Mouse (Mus musculus) heart, adult 8-10 months (tissue): ENCODE results near the gene Itm2c. TPM values are rescaled to one million over a fixed set of nuclear protein-coding genes. Genes with fewer than 3 reads are reported as not detected.

ENCODE experiments used
- DNase-seq: peaks from one replicate; pipeline ENCODE4 v3.0.0; 2022; ENCODE audit warnings: low spot score
- total RNA-seq, 4 experiments: library from RNA; stranded (reverse); gene quantifications; 2 replicates each; pipeline ENCODE4 v1.2.4; 2022

Itm2c gene
- 10 to 100 TPM; 56.7 to 61.6 (median 58.2) TPM for total RNA-seq

DNA sequence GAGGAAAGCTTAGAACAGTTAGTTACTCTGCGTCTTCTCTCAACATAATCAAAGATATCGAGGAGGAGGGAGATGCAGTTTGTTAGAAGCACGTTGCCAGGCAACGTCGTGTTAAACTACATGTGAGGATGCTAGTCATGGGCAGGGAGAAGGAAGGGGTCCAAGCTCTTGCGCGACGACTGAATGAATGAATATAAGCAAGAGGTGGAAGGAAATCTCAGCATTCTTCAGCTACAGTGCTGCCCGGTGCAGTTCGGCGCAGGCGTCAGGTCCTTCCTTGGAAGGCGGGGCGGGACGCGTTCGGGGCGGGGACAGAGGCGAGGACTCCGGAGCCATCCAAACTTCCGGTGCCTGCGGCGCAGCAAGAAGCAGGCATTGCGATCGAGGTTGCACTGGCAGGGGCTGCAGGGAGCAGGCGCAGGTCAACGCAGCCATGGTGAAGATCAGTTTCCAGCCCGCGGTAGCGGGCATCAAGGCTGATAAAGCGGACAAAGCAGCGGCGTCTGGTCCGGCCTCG, at the start of gene Itm2c:
TSS of gene Itm2c (plus strand) at position 51 of the 517 bp plus-strand sequence.
- peak; percentile 90 for DNase-seq

DNA sequence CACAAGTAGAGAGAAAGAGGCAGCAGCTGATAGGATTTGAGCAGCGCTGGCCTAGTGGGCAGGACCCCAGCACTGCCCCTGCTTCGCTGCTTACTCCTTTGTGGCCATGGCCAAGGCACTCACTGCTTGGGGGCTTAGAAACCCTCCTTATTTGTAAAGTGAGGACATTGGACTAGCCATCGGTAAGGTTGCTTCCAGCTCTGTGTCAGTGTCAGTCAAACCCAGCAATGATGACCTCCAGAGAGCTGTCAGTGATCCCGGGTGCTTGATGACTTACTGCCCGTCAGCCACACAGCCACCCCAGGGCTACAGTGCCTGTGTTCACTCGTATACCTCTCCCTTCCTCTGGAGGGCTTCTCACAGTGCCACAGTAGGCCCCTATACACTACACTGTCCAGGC, 49.1 kb upstream of the Itm2c start:
- no peak for DNase-seq

DNA sequence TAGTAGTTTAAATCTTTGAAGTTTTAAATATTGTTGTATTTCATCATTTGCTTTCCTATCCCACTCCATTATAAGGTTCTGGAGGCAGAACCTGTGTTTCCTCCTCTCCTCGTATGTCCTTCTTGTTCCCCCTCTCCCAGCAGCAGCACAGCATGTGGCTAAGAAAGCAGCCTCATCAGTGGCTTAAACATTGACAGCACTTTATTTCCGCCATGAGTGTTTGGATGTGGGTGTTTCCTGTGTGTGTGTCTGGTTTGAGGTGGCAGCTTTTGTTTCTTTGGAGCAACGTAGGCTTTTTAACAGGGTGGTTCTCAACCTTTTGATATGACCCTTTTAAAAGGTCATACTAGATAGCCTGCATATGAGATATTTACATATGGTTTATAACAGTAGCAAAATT, 48.6 kb upstream of the Itm2c start:
- no peak for DNase-seq

DNA sequence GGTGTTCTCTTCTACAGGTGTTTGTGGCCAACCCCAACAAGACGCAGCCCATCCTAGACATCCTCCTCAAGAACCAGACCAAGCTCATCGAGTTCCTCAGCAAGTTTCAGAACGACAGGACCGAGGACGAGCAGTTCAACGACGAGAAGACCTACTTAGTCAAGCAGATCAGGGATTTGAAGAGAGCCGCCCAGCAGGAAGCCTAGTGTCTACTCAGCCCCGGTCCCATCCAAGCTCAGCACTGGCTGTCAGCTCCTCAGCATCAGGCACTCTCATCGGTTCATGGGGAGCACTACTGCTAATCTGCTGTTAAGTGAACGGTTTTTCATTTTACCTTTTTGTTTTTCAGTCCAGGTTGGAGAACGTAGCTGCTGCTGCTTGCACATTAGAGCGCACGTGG, 45.1 kb upstream of the Itm2c start:
- no peak for DNase-seq

DNA sequence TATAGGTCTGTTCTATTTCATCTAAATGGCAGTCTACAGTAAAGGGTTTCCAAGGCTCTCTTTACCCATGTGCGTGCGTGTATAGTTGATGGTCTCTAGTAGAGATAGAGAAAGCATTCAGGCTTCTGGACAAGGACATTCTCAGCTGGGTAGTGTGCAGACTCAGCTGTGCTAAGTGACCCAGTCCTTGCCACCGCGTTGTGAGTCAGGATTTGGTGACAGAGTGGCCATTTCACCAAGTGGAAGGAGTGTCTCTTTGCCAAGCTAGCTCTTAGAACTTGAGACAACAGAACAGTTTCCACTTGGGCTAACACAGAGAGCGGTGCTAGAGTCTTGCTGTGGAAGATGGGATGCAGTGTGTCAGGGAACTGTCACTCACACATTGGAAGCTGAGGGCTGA, 43.2 kb upstream of the Itm2c start:
- DNase-seq, result no peak

DNA sequence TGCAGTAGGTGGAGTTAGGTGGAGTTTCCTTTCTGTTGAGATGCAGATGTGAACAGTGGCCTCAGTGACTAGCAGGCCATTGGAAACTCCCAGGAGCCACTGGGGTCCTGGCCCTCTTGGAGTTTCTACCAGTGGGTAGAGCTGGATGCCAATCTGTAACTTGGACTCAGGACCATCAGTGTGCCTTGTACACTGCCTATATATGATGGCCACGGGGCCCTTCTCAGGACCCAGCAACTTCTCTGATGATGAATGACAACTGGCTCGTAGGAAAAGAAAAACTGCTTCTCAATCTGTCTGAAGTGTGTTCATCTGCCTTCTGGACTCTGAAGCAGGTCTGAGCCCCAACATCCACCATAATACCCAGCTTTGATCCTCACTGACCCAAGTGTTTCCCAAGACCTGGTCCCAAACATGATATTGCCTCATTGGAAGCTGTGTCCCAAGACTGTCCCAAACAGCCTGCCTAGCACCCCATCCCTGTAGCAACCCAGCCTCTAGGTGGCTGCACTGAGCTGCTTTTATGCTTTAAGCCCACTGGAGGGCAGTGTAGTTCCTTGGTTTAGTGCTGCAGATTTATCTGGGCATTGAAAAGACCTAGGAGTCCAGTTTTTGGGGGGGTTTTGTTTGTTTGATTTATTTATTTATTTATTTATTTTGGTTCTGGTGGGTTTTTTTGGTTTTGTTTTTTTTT, 40.9 kb upstream of the Itm2c start:
- peak; percentile 69 for DNase-seq

DNA sequence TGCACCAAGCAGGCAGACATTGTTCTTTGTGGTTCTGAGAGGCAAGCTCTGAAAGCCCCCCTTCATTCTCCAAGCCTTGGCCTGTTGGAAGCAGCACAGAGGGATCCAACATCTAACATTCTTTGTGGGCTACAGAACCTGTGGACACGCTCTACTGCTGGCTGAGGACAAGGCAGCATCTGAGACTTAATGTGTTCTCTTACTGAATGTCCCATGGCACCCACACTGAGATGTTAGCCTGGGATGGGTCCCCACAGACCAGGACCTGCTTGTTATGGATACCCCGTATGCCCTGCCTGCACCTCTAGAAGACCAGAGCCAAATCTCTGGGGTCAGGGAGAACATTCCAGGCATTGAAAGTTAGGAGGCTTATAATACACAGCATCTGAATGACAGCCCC, 40.2 kb upstream of the Itm2c start:
- no peak for DNase-seq

DNA sequence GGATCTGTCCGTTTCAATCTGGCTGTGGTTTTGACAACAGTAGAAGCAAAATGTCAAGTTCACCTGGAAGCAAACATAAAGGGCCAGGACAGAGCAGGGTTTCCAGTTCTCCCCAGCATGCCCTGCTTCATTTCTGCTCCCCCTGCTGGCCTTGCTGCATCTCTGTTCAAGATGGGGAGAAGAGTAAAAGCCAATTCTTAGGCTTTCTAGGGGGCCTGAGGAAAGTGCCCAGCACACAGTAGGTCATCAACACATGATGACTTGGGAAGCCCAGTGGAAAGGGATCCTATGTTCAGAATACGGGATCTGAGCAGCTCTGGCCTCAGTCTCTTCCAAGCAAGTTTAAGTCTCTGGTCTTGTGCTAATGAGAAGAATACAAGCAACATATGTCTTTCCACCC, 39.6 kb upstream of the Itm2c start:
- DNase-seq, result no peak

DNA sequence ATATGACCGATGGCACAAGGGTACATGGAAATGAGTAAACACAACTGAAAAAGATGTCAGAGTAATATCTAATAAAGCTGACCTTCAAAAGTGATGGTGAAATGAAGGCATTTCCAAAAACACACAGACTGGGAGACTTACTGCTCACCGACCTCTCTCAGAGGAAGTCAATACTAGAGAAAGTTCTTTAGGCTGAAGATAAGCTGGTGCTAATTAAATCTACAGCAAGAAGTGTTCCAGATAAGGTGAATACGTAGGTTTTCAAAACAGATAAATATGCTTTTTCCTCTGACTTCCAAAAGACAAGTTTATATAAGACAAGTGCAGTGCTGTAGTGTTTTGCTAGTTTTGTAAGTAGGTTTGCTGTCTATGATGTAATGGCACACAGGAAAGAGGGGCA, 37.8 kb upstream of the Itm2c start:
- no peak for DNase-seq

DNA sequence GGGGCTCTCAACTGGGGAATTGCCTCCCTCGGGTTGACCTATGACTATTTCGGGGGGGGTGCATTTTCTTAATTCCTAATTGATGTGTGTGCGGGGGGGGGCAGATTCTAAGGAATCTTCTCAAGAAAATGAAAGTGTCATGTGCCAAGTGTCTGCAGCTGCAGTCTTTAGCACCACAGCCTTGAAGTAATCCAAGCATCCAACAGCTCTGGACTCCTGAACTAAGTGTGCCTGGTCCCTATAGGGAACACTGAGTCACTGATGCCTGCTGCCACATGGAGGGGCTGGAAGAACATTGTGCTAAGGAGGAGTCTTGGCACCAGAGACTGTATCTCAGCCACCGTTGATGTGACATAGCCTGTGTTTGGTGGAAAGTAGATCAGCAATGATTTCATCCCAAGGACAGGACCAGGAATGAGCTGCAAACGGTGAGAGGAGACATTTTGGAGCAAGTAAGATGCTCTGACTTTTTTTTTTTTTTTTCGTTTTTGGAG, 36.8 kb upstream of the Itm2c start:
- no peak for DNase-seq

DNA sequence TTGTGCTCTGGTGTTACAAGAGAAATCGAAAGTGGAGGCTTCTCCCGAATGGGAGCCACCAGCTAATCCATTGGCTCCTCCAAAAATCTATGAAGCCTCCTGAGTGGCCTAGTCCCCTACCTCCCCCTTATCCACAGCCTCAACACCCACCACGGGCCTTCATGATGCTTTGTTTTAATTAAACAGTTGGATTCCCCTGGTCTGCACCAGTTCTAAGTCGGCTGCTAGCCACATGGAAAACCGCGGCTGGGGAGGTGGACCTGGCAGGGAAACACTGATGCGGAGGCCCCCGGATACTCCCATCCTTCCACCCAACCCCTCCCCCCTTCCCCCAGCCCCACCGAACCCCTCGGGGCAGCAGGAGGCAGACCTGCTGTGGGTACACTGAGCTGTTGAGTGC, 29.7 kb upstream of the Itm2c start:
- DNase-seq, result no peak

DNA sequence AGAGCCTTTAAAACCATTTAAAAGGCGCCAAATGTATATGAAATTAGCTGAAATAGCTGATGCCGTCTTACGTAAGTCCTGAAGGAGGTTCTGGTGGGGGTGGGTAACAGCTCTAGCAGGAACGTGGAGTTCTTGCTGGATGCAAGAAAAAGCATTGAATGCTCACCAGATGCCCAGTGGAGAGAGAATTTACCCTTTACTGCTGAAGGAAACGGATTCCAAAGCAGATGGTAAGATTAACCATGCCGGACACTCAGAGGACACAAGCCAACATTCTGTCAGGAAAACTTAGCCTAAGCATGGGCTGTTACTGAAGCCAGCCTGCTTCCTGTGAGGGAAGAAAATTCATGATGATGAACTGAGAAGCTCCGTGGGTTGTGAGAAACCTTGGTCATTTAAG, 24.1 kb upstream of the Itm2c start:
- no peak for DNase-seq

DNA sequence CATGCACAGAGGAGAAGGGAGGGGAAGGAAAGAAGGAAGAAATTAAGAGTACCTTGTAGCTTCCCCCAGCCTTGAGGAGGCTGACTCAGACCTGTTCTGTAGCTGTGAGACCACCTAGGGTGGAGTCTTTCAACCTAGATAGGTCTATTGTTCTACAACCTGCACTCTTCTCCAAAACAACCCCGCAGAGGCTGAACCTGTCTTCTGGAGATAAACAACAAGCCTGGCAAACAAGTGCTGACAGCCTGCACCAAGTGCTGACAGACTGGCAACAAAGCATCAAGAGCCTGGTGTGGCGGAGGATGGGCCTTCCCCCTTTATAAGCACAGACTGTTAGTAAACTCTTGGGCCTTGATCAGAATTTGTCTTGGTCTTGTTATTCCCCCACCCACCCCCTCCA, 23.5 kb upstream of the Itm2c start:
- DNase-seq, result no peak

DNA sequence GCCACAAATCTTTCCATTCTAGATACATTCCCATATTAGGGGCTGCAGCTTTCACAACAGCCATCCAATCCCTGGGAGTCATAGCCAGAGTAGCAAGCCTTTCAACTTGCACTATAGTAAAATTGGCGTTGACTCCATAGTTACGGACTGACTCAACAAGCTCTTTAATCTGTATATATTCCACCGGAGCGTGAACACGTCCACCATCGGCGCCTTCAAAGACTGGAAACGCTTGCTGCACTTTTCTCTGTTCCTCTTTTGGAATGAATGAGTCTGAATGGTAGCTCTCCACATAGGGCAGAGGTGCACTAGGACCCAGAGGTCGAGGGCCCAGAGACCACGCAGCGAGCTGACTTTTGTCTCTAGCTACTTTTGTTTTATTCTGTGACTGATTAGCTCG, 12.1 kb upstream of the Itm2c start:
- no peak for DNase-seq

DNA sequence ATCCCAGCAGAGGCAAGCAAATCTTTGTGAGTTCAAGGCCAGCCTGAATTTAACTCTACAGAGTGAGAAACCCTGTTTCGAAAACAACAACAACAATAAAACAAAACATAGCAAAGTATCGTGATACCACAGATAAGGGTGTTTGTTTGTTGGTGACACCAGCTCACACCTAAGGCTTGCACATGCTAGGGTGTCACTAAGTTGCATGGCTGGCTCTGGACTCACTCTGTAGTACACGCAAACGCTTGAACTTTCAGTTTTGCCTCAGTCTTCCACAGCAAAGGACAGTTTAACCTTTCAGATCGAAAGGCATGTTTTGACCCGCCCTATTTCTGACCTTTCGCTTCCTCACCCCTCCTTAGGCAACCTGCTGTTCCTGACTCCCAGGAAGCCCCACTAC, 6.9 kb upstream of the Itm2c start:
- no peak for DNase-seq

DNA sequence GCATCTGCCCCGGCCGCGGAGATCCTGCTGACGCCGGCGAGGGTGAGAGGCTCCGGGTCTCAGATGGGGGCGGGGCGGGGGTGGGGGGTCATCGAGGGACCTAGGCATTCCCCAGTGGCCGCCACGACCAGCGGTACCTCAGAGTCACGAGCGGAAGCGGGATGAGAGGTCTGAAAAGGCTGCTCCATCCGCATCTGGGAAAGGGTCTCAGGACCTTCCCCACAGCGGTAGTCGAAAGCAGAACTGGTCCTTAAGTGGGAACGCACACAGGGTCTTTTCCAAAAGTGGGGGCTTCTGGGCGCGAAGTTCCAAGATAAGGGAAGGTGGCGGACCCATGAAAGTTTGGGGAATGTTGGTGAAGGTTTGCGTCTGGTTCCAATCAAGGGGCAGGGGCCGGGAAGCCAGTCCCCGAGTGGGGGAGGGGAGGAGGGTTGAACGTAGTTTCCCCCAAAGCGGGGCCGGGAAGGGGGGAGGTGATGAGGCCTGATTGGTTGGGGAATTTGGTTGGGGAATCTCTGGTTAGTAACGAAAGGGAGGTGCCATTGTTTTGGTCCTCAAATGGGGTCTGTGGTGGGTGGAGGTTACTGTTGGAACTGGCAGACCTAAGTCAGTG, 773 bp downstream of the Itm2c start:
- DNase-seq, result no peak

DNA sequence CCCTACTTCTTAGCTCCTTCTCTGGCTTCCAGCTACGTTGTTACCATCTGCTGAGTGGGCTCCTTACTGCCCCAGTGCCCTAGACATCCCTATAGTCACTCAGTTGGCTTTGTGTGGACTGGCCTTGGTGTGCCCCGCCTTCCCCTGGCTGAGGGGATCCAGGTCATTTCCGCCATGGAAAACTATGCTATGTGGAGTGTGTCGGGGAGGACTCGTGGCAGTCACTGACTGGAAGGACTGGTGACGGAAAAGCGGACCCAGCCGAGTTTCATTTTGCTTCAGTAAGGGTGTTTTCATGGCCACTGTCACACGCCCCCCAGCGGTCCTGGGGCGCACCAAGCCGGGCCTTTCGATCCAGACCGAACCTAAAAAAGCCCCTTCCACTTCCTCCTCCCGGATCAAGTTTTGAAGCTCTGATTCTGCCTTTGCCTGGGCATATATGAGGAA, 1.3 kb downstream of the Itm2c start:
- peak; percentile 70 for DNase-seq

DNA sequence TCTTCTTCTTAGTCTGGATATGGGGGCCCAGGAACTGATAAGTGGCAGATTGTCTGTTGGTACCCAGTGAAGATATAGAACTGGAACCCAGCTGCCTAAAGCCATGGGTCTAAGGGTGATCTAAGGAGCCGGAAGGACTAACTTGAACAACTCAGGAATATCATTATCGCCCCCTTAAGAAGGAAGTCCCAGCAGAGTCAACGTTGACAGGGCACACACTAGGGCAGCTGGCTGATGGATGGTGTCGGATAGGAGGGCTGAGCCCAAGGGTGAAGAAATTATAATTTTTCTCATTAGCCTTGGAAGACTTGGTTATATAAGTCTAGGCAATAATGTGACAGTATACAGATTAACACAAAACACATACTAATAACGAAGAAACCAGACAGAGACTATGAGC, 2.0 kb downstream of the Itm2c start:
- no peak for DNase-seq

DNA sequence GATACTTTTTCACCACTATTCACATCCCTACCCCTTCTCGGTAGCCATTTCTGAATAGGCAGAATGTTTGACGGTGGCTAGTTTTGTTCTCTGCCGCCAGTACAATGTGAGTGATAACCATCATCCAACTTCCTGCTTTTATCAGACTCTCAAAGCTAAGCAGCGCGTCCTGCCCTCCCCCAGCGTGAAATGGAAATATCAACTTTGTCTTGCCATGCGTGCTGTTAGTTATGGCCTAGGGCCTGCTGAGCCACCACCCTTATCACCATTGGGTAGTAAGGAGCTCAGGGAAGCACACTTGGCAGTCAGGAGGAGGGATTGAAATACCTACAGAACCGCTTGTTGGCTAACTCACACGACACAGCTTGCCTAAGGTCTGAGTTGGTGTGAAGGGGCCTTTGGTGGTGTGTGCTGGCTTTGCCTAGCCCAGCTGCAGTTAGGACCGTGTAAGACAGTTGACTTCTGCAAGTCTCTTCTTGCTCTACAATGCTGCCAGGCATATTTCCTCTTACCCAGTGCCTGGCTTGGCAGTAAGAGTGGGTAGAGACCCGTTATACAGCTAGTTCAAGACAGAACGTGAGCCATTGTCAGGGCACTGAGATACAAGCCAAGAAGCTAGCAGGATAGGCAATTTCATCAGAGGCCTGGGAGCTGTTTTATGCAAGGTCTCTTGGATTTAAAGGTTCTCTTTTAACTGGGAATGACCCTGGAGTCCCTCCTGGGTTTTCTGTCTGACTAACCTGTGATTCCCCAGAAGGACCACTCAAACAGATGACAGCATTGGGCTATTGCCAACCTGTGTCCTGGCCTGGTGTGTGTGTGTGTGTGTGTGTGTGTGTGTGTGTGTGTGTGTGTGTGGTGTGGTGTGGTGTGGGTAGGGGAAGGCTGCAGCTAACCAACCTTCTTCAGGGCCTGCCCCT, 3.0 kb downstream of the Itm2c start:
- DNase-seq, result no peak

DNA sequence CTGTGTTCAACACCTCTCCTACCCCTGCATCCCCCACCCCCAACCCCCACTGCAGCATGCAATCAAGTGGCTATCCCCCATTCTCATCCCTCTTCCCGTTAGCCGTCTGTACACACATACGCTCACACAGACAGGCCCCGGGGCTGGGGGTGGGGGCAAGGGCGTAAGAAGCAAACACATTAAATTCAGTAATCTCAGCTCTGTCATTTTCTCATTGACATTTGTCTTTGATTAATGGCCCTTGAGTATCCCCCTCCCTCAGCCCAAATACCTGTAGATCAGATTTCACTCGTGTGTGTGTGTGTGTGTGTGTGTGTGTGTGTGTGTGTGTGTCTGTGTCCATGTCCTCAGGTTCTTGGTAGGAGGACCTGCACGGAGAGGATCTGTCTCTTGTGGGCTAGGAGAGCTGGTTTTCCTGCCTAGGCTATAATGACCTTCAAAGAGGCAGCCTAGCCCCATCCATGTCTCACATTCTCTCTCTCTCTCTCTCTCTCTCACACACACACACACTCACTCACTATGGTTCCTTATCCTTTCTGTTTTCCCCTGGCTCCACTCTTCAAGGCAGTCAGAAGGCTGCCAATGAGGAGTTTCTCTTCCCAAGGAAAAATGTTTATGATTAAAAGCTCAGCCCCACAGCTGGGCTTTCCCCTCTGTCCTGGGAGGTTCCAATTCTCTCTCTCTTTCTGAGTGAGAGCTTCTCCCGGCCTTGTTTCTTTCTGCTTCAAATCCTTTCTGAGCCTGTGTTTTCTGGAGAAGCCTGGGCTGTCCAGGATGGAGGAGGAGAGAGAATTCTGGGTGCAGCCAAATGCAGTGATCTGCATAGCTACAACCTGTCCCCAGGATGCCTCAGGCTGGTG, 4.0 kb downstream of the Itm2c start:
- no peak for DNase-seq

DNA sequence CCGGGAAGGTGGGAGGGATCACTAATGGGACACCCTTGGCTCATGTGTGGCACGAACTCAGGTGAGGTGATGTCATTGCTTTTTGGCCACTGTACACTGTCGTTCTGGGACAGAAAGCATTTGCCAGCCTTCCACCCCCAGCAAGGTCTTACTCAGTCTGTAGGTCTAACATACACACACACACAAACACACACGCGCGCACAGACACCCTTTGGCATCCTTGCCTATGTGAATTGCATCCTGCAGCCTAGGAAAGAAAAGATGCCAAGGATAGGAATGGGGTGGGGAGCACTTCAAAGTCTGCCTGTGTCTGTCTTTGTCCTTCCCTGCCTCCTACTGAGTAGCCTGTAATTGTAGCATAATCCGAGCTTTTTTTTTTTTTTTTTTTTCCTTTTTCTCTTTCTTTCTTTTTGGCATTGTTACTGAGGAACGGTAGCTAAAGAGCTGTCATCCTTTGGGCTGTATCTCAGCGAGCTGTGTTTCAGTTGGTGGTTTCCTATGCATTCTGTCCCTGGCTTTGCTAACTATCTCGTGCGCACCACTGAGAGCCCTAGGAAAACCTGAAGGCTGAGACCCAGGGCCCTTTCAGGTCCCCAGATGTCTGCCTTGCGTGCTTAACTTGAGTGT, 4.8 kb downstream of the Itm2c start:
- DNase-seq, result no peak
